Mouse (Mus musculus): ENCODE measurements around the gene Foxo3.

The Foxo3 gene

DNA sequence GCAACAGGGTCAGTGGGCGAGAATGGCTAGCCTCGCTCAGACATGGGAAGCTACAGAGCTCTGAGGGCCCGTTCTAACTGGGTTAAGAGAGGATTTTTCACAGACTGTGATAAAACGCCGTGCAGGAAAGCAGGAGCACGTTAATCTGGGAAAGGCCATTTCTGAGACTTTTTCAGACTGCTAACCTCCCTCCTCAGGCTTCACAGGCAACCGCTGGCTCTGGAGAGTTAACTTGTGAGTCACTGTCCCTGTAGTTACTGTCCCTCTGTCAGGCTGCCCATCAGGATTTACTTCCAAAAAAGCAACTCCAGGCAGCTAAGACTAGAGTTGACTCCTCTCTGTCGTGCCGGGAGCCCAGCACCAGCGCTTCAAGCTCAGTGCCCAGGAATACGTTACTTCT, 54.6 kb downstream of the Foxo3 start:
- DNase-seq = no peak

DNA sequence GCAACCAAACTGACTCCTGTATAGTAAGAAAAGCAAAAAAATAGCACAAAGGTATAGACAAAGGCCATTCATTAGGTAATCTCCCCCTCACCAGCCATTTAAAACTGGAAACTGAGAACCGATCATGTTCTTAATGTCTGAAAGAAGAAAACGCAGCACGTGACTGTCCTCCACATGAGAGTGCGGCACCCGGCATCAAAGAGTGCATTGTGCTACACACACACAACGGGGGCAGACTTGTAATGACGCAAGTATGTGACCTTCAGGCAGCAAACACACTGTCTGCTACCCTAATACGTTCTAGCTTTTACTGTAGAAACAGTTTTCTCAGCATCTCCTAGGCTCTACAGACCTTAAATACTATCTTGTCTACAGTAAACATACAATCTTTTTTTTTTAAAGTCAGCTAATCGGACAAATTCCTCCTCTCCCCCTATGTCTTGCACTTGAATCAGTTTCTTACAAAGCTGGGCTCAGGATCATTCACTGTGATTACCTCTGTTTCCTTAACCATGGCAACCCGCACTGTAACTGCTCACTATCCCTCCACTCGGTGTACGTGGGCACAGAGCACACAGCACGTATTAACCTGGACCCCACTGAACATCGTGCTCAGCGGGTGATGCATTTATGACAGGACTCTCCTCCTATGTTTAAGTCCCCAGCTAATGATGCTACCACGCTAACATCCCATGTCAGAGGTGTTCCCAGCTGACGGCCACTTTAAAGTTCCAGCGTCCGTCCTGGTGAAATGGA, 55.2 kb downstream of the Foxo3 start:
- no peak for DNase-seq

DNA sequence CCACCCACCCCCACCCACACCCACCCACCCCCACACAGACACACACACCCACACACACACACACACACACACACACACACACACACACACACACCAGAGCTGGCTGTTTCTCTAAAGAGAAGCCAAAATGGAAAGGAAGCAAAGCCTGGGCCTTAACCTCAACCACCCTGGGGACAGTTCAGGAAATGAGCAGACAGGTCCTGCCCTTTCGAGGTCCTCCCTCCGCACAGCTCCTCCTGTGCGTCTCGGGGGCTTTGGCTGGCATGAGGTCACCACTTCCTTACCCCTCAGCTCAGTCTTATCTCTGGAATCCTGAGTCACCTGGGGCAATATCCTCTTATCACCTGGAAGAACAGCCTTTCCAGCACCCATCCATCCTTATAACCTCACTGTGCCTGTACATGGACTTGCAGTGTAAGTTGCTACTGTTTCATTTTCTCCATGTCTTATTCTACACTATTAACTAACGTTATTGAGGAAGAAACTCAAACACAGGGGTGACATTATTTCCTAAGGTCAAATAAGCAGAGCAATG, 56.1 kb downstream of the Foxo3 start:
- no peak for DNase-seq

DNA sequence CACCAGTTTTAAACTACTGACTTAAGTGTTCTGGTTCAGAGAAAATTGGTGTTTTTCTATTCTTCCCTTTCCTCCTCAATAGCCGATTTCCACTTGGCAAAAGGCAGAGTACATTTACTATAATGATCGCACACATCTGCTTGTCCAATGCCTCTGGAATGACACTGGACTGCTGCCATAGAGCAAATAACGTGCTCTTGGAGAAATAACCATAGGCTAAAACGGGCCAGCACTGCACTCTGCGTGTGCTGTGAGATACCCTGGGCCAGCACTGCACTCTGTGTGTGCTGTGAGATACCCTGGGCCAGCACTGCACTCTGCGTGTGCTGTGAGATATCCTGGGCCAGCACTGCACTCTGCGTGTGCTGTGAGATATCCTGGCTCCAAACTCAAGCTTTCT, 65.1 kb downstream of the Foxo3 start:
- DNase-seq = no peak

DNA sequence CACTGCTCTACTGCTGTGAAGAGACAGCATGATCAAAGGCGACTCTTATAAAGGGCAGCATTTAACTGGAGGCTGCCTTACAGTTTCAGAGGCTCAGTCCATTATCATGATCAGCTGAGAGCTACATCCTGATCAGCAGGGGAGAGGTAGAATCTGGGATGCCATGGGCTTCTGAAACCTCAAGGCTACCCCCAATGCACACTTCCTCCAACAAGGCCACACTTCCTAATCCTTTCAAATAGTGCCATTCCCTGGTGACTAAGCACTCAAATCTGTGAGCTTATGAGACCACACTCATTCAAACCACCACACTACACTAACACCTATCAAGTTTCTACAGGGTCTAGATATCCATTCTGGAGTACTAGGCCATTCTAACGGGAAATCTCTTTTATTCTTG, 65.9 kb downstream of the Foxo3 start:
- no peak for DNase-seq

DNA sequence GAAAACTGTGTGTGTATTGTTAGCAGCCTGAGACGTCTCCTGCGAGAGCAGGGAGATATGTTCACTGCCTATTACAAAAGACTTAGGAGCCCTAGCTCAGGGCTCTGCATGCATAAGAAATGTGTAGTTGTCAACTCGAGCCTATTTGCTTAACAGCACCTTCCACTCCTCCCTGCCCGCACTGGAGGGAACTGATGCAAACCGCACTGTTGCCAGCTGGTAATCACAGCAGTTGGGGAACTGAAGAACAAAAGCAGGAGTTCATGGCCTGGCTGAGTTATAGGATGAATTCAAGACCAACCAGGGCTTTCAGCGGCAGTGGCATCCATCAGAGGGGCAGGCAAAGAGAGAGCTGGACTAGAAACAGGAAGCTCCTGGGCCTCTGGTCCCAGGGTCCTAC, 66.7 kb downstream of the Foxo3 start:
- no peak for DNase-seq

DNA sequence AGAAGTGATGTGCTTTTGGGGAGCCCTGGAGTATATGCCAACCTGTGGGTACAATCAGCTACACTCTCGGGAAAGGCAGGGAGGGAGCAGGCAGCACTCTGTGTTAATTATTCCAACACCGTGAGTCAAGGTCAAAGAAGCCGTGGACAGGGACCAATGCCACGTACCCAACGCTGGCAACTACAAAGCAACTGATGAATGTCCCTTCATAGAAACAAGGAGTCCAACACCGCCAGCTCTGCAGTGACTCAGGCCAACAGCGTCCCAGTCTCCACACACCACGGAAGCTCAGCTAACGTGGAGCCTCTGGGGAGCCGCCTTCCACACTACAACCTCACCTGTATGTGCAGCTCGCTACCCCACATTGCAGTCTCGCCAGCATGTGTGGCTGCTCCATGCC, 68.9 kb downstream of the Foxo3 start:
- DNase-seq = no peak

DNA sequence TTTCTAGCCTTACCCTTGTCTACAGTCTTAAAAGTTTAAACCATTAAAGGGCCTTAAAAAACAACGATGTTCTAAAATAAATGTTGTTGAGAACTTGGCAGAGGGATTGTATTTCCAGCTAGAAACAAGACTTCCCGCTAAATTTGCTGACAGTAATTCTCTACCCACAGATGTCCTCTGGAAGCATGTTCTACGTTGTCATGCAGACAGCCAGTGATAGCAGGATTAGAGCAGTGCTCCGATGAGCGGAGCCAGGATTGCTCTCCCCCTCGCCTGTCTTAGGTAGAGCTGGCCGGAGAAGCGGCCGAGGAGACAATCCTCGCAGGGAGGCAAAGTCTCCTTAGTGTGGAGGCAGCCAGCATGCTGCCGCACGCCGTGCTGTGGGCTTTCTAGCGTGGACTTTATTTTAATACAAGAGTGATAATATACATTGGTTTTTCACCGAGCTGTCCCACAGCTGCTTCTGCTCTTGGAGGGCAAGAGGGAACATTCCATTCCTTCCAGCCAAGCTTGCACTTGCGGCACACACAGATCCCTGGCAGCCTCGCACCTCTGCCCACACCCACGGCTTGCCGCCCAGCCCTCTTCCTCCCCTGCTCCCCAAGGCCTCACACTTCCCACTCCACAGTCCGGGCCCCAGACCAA, 71.7 kb downstream of the Foxo3 start:
- no peak for DNase-seq

DNA sequence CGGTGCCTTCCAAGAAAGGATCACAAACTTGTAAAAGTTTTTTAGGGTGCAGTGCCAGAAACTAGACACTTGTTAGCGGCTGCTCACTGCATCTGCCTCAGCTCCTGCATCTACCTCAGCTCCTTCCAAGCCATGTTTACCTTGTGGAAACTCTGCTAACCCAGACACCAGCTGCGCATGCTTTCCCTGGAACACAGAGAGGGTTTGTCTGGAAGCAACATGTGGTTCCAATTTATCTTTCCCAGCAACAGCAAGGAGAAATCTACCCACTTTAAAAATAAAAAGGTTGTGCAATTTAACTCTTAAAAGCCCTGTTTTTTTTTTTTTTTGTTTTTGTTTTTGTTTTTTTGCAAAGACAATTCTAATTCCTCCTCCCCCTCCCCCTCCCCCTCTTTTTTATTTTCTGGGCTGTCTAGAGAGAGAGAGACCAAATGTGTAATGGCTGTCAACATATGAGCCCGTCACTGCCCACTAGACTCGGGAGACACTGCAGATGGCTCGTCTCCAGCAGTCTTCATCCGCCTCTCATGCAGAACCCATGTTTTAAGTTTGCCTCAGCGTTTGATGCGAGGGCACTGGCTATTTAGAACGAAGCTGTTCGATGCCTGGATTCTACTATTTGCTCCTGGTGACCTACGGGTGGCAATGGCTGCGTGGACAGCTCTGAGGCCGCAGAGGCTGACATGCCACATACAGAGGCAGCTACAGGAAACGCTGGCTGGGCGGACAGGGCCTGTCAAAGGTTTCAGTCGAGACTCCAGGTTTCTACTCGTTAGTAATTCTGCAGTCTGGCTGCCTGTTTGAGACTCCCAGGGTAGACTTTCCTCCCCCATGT, 73.0 kb downstream of the Foxo3 start:
- no peak for DNase-seq

DNA sequence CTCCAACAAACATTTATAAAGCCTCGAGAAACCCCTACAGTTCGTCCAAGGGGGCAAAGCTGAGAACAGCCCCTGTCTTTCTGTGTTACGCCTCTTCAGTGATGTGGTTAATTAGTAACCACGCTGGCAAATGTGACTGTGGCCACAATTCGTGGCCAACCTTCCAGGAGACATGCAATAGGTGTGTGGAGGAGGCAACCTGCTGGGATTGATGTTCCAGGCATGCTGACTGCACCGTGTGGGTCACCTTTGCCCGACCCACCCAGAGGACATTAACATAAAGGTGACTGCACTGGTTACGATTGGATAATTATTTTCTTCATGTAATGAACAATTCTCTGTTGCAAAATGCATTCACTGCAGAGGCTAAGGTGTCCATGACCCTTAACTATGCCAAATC, 74.0 kb downstream of the Foxo3 start:
- no peak for DNase-seq

DNA sequence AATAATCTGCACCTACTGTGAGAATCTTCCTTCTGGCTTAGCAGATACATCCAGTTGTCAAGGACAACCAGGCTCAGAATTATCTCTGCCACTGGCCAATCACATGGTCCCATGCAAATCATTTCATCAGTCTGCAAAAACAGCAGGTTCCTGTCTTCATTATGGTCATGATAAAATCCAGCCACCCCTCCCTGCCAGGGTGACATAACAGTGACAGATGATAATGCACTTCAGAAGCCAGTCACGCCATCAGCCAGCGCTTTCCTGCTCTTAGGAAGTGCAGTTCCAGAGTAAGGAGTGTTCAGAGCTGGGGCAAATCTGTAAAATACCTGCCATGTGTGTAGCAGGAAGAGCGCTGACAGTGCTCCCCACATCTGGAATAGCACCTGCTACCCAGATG, 77.1 kb downstream of the Foxo3 start:
- DNase-seq = no peak

DNA sequence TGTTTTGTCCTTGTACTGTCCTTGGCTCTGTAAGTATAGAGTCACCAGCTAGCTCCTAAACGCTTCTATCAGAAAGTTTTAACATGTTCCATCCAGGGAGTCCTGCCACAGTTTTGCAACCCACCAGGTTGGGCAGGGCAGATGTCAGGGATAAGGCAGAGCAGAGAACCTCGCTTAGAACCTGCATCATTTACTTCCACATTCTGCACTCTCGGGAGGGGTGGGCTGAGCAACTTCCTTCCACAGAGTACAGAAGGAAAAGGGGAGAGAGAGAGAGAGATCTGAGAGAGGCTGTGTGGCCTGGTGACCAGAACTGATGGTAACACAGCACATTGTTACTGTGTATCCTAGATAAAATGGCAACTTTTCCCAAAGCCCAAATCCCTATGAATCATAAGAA, 77.9 kb downstream of the Foxo3 start:
- DNase-seq = no peak

DNA sequence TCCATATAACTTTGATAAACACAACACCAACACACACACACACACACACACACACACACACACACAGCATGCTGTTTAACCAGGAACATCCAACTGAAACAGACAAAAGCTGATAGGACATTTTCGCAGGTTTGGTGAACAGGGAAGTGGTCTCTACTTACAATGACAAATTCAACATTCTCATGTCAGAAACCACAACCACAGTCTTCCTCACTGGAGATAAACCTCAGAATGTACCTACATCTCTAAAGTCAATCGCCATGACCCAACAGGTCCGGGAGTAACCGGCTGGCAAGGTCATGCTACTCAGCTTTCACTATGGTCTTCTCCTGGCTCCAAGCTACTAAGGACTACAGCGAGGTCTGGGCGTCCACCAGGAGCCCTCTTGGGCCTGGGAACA, 81.8 kb downstream of the Foxo3 start:
- DNase-seq = no peak

DNA sequence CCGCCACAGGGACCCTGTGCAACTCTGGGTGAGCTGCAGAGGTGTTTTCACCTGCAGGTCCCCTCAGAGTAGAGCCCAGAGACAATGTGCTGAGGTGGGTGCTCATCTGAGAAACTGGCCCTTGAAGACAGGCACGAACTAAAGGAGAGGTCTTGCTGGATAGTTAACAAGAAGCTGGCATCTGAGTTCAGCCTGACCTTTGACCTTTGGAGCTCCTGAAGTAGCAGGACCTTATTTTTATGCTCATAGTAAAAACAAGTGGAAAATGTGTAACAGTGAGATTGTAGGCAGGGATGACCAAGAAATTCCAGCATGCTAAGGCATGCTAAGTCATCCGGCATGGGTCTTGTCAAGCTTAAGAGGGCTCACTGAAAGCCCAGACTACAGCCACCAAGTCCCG, 82.6 kb downstream of the Foxo3 start:
- no peak for DNase-seq

DNA sequence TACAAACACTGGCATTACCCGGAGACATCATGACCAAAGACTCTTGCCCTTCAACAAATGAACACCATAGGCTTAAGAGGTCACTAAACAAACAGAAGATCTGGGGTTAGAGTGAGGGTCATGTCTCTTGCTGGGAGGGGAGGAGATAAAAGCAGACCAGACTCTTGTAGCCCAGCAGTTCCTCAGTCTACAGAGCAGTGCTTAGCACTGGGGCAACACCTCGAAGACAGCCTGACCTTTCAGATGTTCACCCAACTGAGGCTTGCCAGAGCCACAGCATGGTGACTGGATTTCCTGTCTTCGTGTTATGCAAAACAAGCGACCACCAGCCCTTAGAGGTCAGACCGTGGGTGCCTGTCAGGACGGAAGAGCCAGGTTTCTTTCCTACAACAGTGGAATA, 83.6 kb downstream of the Foxo3 start:
- DNase-seq = no peak

DNA sequence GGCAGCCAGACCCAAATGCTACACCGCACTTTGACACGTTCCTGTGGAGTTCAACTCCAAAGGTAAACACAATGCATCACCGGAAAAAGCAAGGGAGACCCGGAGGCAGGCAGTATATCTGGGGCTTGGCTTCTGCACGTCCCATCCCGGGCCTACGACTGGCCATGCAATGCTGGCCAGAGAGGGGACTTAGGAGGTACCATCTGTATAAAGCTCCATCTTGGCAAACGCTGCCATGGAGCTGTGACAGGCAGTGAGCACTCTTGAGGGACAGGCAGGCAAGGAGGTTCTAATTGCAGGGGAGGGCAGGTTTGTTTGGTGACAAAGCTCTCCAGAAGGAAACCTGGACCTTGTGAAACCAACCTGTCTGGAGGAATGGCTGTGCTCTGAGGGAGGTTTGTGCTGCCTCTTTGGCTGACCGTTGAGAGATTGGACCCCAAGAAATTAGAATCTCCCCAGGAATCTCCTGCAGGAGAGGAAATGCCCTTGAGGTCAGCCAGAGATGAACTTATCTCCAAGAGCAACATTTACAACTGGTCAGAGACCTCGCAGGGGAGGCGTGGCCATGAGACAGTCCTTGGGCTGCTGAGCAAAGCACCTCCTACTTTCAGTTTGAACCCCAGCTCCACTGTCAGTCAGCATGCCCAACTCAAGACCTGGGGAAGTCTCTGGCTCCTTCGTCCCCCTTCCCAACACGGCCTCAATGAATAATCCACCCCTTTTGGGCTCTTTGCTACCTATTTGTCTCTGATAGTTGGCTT, 86.7 kb downstream of the Foxo3 start:
- DNase-seq = peak; percentile 60 to 62

DNA sequence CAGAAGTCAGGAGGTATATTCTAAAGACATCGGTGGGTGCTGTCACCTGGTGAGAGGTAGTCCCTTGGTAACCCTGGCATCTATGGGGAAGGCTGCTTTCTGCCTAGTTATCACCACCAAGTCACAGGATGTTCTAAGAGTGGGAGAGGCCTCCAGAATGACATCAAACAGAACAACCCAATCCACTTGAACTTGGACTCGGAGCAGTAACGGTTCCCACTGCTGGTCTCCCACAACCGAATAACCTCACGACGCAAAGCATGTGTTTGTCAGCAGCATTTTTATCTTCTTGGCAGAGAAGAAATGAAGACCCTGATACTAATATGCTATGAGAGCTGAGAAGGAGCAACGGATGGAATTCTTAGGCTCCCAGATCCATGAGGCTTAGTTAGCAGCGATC, 87.5 kb downstream of the Foxo3 start:
- DNase-seq = no peak

DNA sequence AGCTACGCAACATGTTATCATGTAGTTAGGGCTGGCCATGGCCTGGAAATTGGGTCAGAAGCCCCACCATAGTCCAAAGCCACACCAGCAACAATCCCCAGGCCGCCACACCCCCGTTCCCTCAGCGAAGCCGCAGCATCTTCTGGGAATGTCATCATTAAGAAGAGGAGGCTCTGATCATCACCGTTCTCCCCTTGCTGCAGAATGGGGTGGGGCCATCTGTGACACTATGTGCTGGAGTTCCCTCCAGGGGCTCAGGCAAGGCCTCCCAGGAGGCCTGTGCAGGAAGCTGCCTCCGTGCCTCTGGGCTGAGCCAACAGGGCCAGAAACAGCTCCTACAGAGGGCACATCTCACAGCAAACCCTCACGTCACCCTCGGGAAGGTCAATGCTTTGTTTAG, 88.5 kb downstream of the Foxo3 start:
- DNase-seq = no peak

DNA sequence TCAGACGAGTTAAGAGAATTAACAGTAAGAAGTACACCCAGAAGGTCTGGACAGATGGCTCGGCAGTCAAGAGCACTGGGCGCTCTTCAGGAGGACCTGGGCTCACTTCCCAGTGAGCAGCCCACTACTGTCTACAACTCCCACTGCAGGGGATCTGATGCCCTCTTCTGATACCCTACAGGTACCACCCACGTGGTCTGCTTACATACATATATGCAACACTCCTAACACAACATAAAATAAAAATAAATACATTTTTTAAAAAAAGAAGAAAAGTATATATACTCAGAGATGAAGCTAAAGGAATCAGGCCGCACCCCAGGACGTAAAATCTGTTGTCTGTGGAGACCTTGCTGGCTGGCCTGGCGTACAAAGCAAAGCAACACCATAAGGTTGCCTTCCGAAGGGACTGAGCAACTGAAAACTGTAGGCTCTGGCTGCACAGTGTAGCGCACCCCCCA, 89.6 kb downstream of the Foxo3 start:
- DNase-seq = peak; percentile 70 to 75

DNA sequence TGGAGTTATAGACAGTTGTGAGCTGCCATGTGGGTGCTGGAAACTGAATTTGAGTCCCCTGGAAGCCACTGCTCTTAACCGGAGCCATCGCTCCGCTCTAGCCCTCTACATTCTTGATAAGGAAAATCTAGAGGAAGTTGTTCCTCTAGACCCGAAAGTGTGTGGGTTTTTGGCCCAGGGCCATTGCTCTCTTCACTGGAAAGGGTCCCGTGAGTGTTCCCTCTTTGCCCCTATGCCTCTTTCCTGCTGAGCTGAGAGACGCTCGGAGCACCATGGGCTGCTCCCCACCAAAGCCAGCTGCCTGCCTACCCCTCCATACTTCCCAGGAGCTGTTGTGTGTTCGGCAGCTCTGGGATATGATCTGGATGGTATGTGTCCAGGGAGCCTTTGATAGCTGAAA, 96.2 kb downstream of the Foxo3 start:
- peak in 1 of 2 experiments; percentile 5 for DNase-seq

DNA sequence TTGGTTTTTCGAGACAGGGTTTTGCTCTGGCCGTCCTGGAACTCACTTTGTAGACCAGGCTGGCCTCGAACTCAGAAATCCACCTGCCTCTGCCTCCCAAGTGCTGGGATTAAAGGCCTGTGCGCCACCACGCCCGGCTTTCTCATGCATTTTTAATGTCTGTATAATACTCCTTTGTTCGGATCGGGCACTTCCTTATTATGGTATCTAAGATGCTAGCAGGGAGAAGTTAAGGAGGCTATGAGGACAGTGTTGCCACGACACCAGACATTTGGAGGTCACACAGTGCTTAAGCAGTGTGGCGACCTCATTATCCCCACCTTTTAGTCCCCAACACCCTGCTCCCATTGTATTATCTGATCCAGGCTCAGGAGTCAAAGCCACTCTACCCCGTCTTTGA, 97.8 kb downstream of the Foxo3 start:
- no peak for DNase-seq

DNA sequence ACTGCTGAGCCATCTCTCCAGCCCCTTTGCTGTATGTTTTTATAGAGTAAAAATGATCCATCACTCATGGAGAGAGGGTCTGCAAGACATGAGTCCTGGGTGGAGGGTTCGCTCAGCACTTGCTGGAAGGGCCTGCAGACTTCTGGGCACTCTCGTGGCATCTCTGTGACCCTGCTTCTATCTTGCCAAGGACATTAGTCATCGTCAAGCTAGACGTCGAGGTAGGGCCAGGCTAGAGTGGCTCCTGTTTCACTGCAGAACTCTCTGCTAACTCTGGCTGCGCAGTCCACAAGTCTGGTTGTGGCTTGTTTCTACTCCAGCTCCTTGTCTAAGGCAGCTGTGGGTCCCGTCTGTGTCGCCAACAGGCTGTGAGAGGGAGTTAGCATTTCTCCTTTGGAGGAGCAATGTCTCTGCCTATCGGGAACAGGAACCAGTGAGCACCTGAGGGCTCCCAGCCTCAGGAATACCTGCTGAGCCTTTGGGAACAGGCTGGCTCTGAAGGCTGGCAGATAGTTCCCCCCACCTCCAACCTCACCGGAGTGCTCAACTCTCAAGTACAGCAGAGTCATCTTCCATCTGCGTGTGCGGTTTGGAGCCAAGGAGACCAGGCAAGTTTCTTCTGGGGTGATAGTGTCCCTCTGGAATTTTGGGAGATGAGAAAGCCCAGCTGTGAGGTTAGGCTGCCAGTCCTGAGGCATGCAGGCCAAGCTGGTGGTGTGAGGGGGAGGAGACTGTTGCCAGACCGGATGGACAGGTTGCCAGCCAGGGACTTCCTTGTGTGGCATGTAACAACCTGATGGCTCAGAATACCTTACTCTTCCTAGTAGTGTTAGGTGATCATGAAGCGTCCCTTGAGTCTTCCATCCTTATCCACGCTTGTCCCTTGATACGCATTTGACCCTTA, 98.5 kb downstream of the Foxo3 start:
- DNase-seq = peak in 1 of 2 experiments; percentile 6

All from cerebellum, postnatal 36 days (tissue).